Comparison of ENCODE assay signal across 8 mouse cellular contexts in the genomic region with DNA sequence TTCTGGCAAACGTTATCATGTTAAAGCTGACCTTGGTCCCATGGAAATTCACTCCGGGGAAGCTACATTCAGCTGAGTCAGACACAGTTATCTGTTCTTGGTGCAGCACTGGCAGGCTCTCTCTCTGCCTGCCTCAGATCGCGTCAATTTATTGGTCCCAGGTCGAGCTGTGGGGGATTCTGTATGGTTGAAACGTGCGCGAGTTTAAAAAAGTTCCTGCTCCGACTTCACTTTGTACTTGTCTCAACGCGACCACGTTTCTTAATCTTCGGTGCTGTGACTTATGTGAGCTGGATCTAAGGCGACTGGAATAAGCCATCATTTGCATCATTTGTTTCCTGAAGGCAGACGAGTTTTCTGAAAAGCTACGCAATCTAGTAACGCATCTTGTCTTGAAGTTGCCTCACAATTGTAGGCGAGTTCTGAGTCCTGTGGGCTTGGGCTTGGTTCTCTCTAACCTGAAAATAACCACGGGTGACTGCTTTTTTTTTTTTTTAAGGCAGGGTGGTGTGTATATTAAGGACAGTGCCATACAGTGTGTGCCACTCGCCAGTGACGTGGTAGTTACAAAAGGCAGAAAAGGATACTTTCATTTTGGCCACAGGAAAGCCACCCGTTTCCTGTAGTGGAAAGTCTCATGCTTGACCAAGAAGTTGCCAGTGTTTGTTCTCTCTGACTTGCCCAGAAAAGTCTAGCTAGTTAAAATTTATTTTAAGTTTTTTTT. TPM values are rescaled to one million over a fixed set of nuclear protein-coding genes. Genes with fewer than 3 reads are reported as not detected.
DNase-seq lines count a peak whose midpoint lies in the region; ATAC-seq lines count a peak whose summit lies in the region.

No protein-coding gene starts in this region.

- no peaks in the 10 kb centered on the region for H3K27me3 ChIP-seq in embryonic facial prominence, embryonic 14.5 days (replicated peaks; ENCODE audit: control insufficient read depth, insufficient read depth, low read length)
- no peaks in the 10 kb centered on the region for H3K27me3 ChIP-seq in limb, embryonic 13.5 days
- no peaks in the 10 kb centered on the region for H3K27me3 ChIP-seq in stomach, embryonic 16.5 days (ENCODE audit: control insufficient read depth, insufficient read depth, low read length)
- no peaks in the 10 kb centered on the region for H3K27me3 ChIP-seq in forebrain, embryonic 14.5 days (replicated peaks; ENCODE audit: control insufficient read depth, insufficient read depth, low read length)

- H3K4me3 ChIP-seq in embryonic facial prominence, embryonic 14.5 days (ENCODE audit: low read depth, low read length): peak overlapping the region; percentile 19; the same call in 1 of the 2 replicates
- H3K4me3 ChIP-seq in limb, embryonic 13.5 days: peak overlapping the region; percentile 35
- peak overlapping the region; percentile 39 for H3K4me3 ChIP-seq in stomach, embryonic 16.5 days (replicated peaks; ENCODE audit: low read length)
- no peak overlapping the region for H3K4me3 ChIP-seq in forebrain, embryonic 14.5 days (ENCODE audit: low read depth, low read length)

- H3K4me2 ChIP-seq in embryonic facial prominence, embryonic 14.5 days (ENCODE audit: low read depth, low read length): peak overlapping the region; percentile 47
- H3K4me2 ChIP-seq in limb, embryonic 13.5 days (replicated peaks): peak overlapping the region; percentile 61
- peak overlapping the region; percentile 53 for H3K4me2 ChIP-seq in stomach, embryonic 16.5 days (ENCODE audit: low read depth, low read length)
- H3K4me2 ChIP-seq in forebrain, embryonic 14.5 days (ENCODE audit: low read length): no peak overlapping the region

- ATAC-seq in embryonic facial prominence, embryonic 14.5 days (ENCODE audit: low read depth): no peak; the same call in 1 of the 2 replicates
- no peak for ATAC-seq in limb, embryonic 13.5 days (ENCODE audit: low FRiP score, low read depth)
- ATAC-seq in stomach, embryonic 16.5 days (ENCODE audit: insufficient read depth, low FRiP score): no peak
- no peak for ATAC-seq in forebrain, embryonic 14.5 days
- ATAC-seq in cerebellum, adult (ENCODE audit: insufficient number of reproducible peaks, low FRiP score, low TSS enrichment): no peak

- no peak overlapping the region for H3K27ac ChIP-seq in embryonic facial prominence, embryonic 14.5 days (replicated peaks; ENCODE audit: low read depth, low read length)
- no peak overlapping the region; the same call in 1 of the 2 replicates for H3K27ac ChIP-seq in limb, embryonic 13.5 days
- no peak overlapping the region for H3K27ac ChIP-seq in stomach, embryonic 16.5 days (ENCODE audit: low read length)
- H3K27ac ChIP-seq in forebrain, embryonic 14.5 days (ENCODE audit: low read depth, low read length): no peak overlapping the region

- H3K9ac ChIP-seq in embryonic facial prominence, embryonic 14.5 days (ENCODE audit: low read depth, low read length): 0 out of 2 replicates have a peak overlapping the region, but pooled peaks have one; percentile 8
- H3K9ac ChIP-seq in limb, embryonic 13.5 days: peak overlapping the region; percentile 39; the same call in 1 of the 2 replicates
- no peak overlapping the region for H3K9ac ChIP-seq in stomach, embryonic 16.5 days (ENCODE audit: low read length)
- no peak overlapping the region for H3K9ac ChIP-seq in forebrain, embryonic 14.5 days (ENCODE audit: low read length)

- peak; percentile 65 to 92 for DNase-seq in adrenal gland, adult (ENCODE audit: inconsistent age in 2 of 2, low spot score in 1 of 2)
- no peak for DNase-seq in adrenal gland, postnatal 4 days (ENCODE audit: low spot score in 2 of 2)
- peak; percentile 52 for DNase-seq in 3134 (ENCODE audit: extremely low read depth, insufficient read length, low spot score)
- DNase-seq in embryonic facial prominence, embryonic 14.5 days (ENCODE audit: low spot score): peak; percentile 27
- no peak for DNase-seq in forebrain, embryonic 14.5 days (ENCODE audit: low spot score)

- 65% methylated on average over 22 of the region's 22 CpGs for WGBS in embryonic facial prominence, embryonic 14.5 days
- 42% methylated on average over 22 of the region's 22 CpGs for WGBS in limb, embryonic 13.5 days
- WGBS in stomach, embryonic 16.5 days: 55% methylated on average over 22 of the region's 22 CpGs
- WGBS in forebrain, embryonic 14.5 days: 84% methylated on average over 22 of the region's 22 CpGs

- peaks cover 11% of the 10 kb centered on the region; the same call in 1 of the 2 replicates for H3K4me1 ChIP-seq in embryonic facial prominence, embryonic 14.5 days (ENCODE audit: control insufficient read depth, insufficient read depth, low read length)
- peaks cover 22% of the 10 kb centered on the region for H3K4me1 ChIP-seq in limb, embryonic 13.5 days
- peaks cover 3% of the 10 kb centered on the region; the same call in 1 of the 2 replicates for H3K4me1 ChIP-seq in stomach, embryonic 16.5 days (ENCODE audit: control insufficient read depth, insufficient read depth, low read length)
- H3K4me1 ChIP-seq in forebrain, embryonic 14.5 days (ENCODE audit: control insufficient read depth, insufficient read depth, low read length): no peaks in the 10 kb centered on the region

- no peaks in the 10 kb centered on the region for H3K36me3 ChIP-seq in embryonic facial prominence, embryonic 14.5 days (ENCODE audit: control insufficient read depth, insufficient read depth, low read length)
- H3K36me3 ChIP-seq in limb, embryonic 13.5 days: no peaks in the 10 kb centered on the region
- H3K36me3 ChIP-seq in stomach, embryonic 16.5 days (ENCODE audit: control insufficient read depth, insufficient read depth, low read length): no peaks in the 10 kb centered on the region
- H3K36me3 ChIP-seq in forebrain, embryonic 14.5 days (ENCODE audit: control insufficient read depth, insufficient read depth, low read length): no peaks in the 10 kb centered on the region

- no peaks in the 10 kb centered on the region for H3K9me3 ChIP-seq in embryonic facial prominence, embryonic 14.5 days (ENCODE audit: control insufficient read depth, low read length)
- no peaks in the 10 kb centered on the region for H3K9me3 ChIP-seq in limb, embryonic 13.5 days
- no peaks in the 10 kb centered on the region for H3K9me3 ChIP-seq in stomach, embryonic 16.5 days (replicated peaks; ENCODE audit: control insufficient read depth, low read length)
- H3K9me3 ChIP-seq in forebrain, embryonic 14.5 days (replicated peaks; ENCODE audit: control insufficient read depth, low read length): no peaks in the 10 kb centered on the region

RNA-seq across cellular contexts. Expression of a gene that starts 1.1 kb away (rescaled TPM):
- 10 to 100 TPM in 1 of 2 experiments, 1 to 10 TPM in 1; 9.5 to 11.0 TPM for total RNA-seq in adrenal gland, postnatal 4 days (2021)
- 0.51 and 0.82 TPM in 2 replicates for polyA plus RNA-seq in embryonic facial prominence, embryonic 14.5 days (2014; fragmentation: Nextera tagmentation; extraction: Ambion mirVana)
- polyA plus RNA-seq in limb, embryonic 13.5 days (2015; fragmentation: Nextera tagmentation; extraction: Ambion mirVana): 0.86 and 0.92 TPM in 2 replicates
- polyA plus RNA-seq in stomach, embryonic 16.5 days (2015; fragmentation: Nextera tagmentation; extraction: Ambion mirVana): 0.54 and 0.80 TPM in 2 replicates
- polyA plus RNA-seq in forebrain, embryonic 14.5 days (2014; fragmentation: Nextera tagmentation; extraction: Ambion mirVana): 0.18 and 0.21 TPM in 2 replicates

Comparison
In these comparisons a context has a peak if more than half of its experiments do, and no peak if none do; other contexts are left out.
1. DNase-seq: peak in adrenal gland, adult (2 of 2), 3134 (single experiment) and embryonic facial prominence, embryonic 14.5 days (single experiment); none in adrenal gland, postnatal 4 days (0 of 2) and forebrain, embryonic 14.5 days (single experiment).
2. H3K9ac ChIP-seq: peak in embryonic facial prominence, embryonic 14.5 days (single experiment) and limb, embryonic 13.5 days (single experiment); none in stomach, embryonic 16.5 days (single experiment) and forebrain, embryonic 14.5 days (single experiment).